Mouse (Mus musculus): ENCODE results near the gene Rasa2.

Gene Rasa2

GRCm38 (mm10) chr9:96638508-96638907, 7.1 kb upstream of the Rasa2 start:
- DNase-seq (ENCODE audit: low spot score): no peak

DNA sequence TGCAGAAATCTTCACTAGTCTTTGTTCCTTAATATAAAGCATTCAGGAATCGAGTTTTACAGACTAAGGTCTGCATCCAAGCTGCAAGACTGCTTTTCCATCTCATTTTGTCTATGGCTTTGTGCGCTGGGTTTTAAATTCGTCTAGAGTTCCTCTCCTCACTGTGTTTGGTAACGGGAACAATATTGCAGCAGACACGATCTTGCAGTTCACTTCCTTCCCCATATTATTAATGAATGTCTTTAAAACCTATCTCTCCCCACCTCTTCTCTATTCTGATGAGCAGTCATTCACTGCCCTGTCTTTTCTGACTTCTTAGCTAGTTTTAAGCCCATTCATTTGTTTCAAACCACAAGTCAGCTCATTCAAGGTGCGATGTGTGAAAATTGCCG, 5.7 kb upstream of the Rasa2 start:
- no peak for DNase-seq (ENCODE audit: low spot score)

DNA sequence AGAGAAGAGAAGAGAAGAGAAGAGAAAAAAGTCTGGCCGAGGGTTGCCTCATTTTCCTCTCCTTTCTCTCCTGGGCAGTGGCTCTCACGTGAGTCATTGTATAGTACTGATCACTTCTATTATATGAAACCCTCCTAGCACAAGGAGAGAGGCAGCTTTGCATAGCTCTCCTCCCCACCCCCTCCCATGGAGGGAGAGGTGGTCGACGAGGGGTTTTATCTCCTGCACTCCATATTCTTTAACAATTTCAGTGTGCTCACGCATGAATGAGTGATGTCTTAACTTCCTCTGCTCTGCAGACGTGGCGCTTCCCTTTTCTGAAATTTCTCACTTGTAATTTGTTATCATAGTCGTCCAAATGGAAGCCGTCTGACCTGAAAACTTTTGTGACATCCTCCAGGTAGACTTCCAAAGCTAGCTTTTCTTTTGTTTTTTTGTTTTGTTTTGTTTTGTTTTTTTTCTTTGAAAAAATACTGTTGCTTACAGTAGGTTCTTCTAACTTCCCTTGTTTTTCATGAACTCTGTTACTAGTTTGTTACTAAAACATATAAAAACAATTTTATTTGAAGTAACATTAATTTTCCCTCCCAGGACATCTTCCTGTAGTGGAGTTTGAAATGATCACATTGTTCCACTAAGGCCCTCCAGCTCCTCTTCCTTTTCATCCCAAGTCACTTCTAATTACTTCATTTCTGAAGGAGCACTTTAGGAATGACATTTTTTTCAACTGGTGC, 5.2 kb upstream of the Rasa2 start:
- DNase-seq (ENCODE audit: low spot score): no peak

DNA sequence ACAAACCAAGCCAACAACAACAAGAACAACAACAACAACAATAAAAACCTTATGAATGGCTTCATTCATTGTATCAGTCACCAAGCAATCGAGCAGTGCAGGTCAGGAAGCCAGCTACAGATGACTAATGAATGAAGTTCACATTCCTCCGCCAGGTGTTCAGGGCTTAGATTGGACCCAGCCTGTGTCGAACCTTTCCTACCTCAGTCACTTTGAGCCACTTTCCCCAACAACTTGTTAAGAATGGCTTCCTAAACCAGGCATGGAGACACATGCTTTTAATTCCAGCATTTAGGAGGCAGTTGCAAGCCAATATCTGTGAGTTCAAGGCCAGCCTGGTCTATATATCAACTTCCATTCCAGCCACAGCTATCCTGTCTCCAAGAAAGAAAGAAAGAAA, 4.5 kb upstream of the Rasa2 start:
- DNase-seq (ENCODE audit: low spot score): no peak

DNA sequence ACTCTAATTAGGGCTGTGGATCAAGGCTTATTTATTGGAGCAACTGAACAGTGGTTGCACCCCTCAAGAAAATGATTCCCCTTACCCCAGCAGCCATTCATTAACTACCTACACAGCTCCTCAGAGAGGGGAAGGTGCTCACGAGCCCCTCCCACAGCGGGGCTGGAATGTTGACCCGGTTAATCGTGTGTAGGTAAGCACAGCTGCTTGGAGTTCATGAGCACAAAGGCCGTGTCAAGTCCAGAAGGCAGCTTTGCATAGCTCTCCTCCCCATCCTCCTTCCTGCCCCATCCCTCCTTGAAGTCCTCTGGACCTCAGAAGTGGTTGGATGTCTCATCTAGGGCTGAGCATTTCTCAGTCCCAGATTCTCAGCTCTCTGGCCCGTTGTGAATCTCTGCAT, 3.8 kb upstream of the Rasa2 start:
- DNase-seq (ENCODE audit: low spot score): no peak

GRCm38 (mm10) chr9:96633771-96634170, 2.4 kb upstream of the Rasa2 start:
- no peak for DNase-seq (ENCODE audit: low spot score)

DNA sequence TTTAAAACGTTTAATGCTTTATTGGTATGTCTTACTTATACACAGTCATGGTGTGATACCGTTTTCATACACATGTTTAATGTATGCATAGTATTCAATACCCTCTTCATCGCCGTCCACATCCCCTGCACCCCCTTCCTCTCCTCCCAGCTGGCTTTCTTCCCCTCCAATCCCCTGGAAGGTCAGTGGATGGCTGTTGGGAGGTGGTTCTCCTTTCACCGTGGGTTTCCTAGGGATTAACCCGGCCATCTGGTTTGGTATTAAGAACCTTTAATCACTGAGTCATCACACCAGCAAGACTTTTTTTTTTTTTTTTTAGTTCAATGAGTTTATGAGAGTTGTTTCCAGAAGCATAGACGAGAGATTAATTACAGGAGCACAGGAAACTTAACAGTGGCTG, 1.3 kb upstream of the Rasa2 start:
- DNase-seq (ENCODE audit: low spot score): no peak

GRCm38 (mm10) chr9:96632073-96632690, 765 bp upstream of the Rasa2 start:
- no peak for DNase-seq (ENCODE audit: low spot score)

GRCm38 (mm10) chr9:96630571-96631388, 637 bp downstream of the Rasa2 start:
- DNase-seq (ENCODE audit: low spot score): peak; percentile 72

GRCm38 (mm10) chr9:96629151-96629550, 2.3 kb downstream of the Rasa2 start:
- no peak for DNase-seq (ENCODE audit: low spot score)

- peak; percentile 22 for DNase-seq (ENCODE audit: low spot score)
These were observed 3.8 kb downstream of the Rasa2 start for GRCm38 (mm10) chr9:96627557-96628085.

- no peak for DNase-seq (ENCODE audit: low spot score)
These were observed 4.4 kb downstream of the Rasa2 start for GRCm38 (mm10) chr9:96627042-96627441.

GRCm38 (mm10) chr9:96618448-96619176, 12.8 kb downstream of the Rasa2 start:
- no peak for DNase-seq (ENCODE audit: low spot score)

GRCm38 (mm10) chr9:96612297-96612696, 19.1 kb downstream of the Rasa2 start:
- no peak for DNase-seq (ENCODE audit: low spot score)

DNA sequence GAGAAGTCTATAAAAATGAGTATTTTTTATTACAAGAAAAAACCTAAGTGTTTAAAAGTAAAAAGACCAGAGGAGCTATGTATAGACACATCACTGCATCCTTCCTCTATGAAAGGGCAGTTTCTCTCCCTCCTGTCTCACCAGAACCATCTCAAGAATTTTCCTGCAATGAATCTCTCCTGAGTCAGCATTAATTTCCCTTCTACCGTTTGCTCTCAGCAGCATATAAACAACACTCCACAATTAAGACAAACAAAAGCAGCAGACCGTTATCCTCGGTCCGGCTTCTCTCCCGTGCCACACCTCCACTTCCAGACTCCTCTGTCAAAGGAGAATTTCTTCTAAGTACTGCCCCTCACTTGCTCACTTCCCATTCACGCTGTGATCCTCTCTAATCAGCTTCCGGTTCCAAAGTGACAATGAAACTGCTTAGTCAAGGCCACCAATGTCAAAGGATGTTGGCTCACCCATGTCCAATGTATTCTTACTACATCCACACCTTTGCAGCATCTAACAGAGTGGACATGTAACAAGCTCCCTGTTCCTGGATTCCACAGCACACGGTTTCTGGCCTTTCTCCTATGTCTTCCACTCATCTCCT, 19.6 kb downstream of the Rasa2 start:
- no peak for DNase-seq (ENCODE audit: low spot score)

GRCm38 (mm10) chr9:96610813-96611212, 20.6 kb downstream of the Rasa2 start:
- no peak for DNase-seq (ENCODE audit: low spot score)

DNA sequence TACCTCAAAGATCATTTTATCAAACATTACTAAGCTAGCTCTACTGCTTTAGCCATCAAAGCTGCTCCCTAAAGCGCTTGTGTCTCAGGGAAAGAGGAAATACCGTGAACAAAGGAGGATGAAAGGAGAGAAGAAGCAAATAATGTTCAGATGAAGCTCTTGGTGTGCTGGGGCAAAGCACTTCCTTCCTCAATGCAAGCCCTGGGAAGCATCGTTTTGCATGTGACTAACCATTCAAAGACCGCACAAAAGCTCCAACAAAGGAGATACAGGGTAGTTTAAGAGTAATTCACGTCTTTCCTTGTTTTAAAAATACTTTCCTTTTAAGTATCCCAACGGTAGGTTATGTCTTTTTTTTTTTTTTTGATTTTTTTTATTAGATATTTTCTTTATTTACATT, 28.0 kb downstream of the Rasa2 start:
- no peak for DNase-seq (ENCODE audit: low spot score)

DNA sequence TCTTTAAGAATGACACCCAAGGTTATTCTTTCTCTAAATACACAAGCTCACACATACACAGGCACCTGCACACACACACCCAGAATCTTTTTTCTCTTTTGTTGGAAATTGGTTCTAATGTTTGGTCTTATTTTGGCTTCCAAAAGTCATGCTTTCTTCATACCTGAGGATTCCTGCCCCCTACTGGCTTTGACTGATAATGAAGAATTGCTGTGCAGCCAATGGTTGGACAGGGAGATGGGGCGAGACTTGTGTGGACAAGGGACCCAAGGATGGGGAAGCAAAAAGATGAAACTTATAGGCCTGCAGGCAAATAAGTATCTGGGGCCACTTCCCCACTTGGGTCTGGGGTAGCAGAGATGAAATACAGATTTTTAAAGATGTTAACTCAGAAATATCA, 33.5 kb downstream of the Rasa2 start:
- DNase-seq (ENCODE audit: low spot score): no peak

DNA sequence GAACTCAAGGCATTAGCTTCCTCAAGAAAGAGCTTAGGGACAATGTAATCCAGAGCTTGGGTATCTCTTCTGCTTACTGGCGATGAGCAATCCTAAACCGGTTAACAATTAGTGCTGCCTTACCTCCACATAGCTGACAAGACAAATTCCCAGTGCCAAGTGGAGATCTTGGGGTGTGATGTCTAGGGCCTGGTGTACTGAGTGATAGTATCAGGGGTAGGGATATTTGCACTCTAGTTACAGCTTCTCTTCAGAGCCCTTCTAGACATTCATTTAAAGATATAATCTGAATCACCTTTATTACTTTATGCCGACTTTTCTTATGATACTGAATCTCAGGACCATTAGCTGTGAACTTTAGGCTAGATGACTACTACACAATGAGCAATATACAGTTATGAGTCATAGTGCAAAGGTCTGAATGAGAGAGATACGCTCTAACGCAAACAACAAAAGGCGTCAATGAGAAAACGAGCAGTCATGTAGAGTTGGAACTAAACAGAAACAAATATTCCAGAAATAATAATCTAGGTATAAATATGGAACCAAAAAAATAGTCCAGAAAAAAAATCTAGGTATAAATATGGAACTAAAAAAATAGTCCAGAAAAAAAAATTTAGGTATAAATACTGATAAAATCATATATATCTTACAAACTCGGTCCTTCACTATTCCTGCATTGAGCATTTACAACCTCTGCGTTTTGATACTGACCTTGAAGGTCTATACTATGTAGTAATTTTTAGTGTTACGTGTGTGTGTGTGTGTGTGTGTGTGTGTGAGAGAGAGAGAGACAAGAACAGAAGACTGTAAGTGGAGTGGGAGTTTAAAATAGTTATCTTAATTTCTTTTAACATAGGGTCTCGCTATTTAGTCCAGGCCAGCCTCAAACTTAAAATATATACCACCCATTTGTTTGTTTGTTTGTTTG, 38.5 kb downstream of the Rasa2 start:
- DNase-seq (ENCODE audit: low spot score): no peak

GRCm38 (mm10) chr9:96589346-96589745, 42.1 kb downstream of the Rasa2 start:
- no peak for DNase-seq (ENCODE audit: low spot score)

DNA sequence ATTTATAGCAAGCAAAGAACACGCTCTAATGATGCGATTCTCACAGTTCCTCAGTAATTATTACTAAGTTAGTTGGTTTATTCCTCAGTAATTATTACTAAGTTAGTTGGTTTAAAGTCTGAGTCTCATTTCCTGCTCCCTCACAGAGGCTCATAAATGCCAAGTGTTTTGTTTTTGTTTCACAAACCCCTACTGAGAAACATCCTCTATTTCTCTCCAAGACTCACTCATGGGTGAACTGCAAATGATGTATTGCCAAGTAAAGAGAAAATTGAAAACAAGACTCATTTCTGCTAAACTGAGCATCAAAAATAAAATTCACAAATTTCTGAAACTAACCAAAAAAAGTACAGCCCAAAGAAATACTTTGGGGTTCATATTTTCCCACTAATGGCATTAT, 47.9 kb downstream of the Rasa2 start:
- no peak for DNase-seq (ENCODE audit: low spot score)
